Mouse (Mus musculus) layer of hippocampus, postnatal 36 days (tissue): ENCODE results near the gene Cdh4. TPM values are rescaled to one million over a fixed set of nuclear protein-coding genes. Genes with fewer than 3 reads are reported as not detected.

Experiments used
- DNase-seq, 2 experiments: peaks; one replicate each; pipeline ENCODE4 v3.0.0; 2022
- total RNA-seq, 2 experiments: library from RNA; stranded (reverse); gene quantifications; 2 replicates each; pipeline ENCODE4 v1.2.3; 2021

The Cdh4 gene
- total RNA-seq, 2 experiments from 2014 or later, result 10.2 to 10.5 TPM

- DNase-seq, result no peak
Observed at GRCm38 (mm10) chr2:179467839-179468445, 25.7 kb downstream of the Cdh4 start.

GRCm38 (mm10) chr2:179476622-179477021 lies 34.4 kb downstream of the Cdh4 start:
- DNase-seq, result no peak

GRCm38 (mm10) chr2:179480800-179481200 lies 38.6 kb downstream of the Cdh4 start:
- DNase-seq, result no peak

GRCm38 (mm10) chr2:179481363-179481762 lies 39.1 kb downstream of the Cdh4 start:
- no peak for DNase-seq

GRCm38 (mm10) chr2:179488526-179489139 lies 46.4 kb downstream of the Cdh4 start:
- no peak for DNase-seq

GRCm38 (mm10) chr2:179491891-179492290 lies 49.7 kb downstream of the Cdh4 start:
- no peak for DNase-seq

GRCm38 (mm10) chr2:179494276-179494675 lies 52.0 kb downstream of the Cdh4 start:
- no peak for DNase-seq

GRCm38 (mm10) chr2:179510439-179510838 lies 68.2 kb downstream of the Cdh4 start:
- no peak for DNase-seq

- no peak for DNase-seq
Observed at GRCm38 (mm10) chr2:179516559-179516958, 74.3 kb downstream of the Cdh4 start.

- no peak for DNase-seq
Observed at GRCm38 (mm10) chr2:179518456-179519032, 76.3 kb downstream of the Cdh4 start.

GRCm38 (mm10) chr2:179519161-179519560 lies 76.9 kb downstream of the Cdh4 start:
- DNase-seq, result no peak

- DNase-seq, result no peak
Observed at GRCm38 (mm10) chr2:179519931-179520330, 77.7 kb downstream of the Cdh4 start.

GRCm38 (mm10) chr2:179520941-179521340 lies 78.7 kb downstream of the Cdh4 start:
- DNase-seq, result no peak

GRCm38 (mm10) chr2:179521444-179521843 lies 79.2 kb downstream of the Cdh4 start:
- DNase-seq, result no peak

GRCm38 (mm10) chr2:179522141-179522540 lies 79.9 kb downstream of the Cdh4 start:
- DNase-seq, result no peak

- DNase-seq, result no peak
Observed at GRCm38 (mm10) chr2:179526976-179527375, 84.7 kb downstream of the Cdh4 start.

- no peak for DNase-seq
Observed at GRCm38 (mm10) chr2:179530436-179531040, 88.3 kb downstream of the Cdh4 start.

GRCm38 (mm10) chr2:179533196-179533595 lies 91.0 kb downstream of the Cdh4 start:
- no peak for DNase-seq

GRCm38 (mm10) chr2:179533881-179534280 lies 91.7 kb downstream of the Cdh4 start:
- DNase-seq, result no peak

- no peak for DNase-seq
Observed at GRCm38 (mm10) chr2:179535204-179535603, 93.0 kb downstream of the Cdh4 start.

GRCm38 (mm10) chr2:179536762-179537161 lies 94.5 kb downstream of the Cdh4 start:
- DNase-seq, result no peak

GRCm38 (mm10) chr2:179537390-179537789 lies 95.2 kb downstream of the Cdh4 start:
- DNase-seq, result peak; percentile 69 to 75

GRCm38 (mm10) chr2:179537800-179538450 lies 95.7 kb downstream of the Cdh4 start:
- DNase-seq, result no peak
